ENCODE assay signal across 31 mouse cellular contexts in genomic region chr1:37955251-37955650, GRCm38 (mm10). TPM values are rescaled to one million over a fixed set of nuclear protein-coding genes. Genes with fewer than 3 reads are reported as not detected.
DNase-seq lines count a peak whose midpoint lies in the region; ATAC-seq lines count a peak whose summit lies in the region.
"Had no signal": no experiment of that assay in that cellular context is flagged by ENCODE, and none has a peak within 500 bp of the region (broad histone marks: within the 10 kb centered on the region; RNA-seq: fewer than 3 reads in every experiment).

No protein-coding gene starts in this region.

- no peak overlapping the region for H3K9ac ChIP-seq in hindbrain, embryonic 14.5 days
- H3K9ac ChIP-seq: embryonic facial prominence, embryonic 13.5 days; embryonic facial prominence, embryonic 15.5 days; forebrain, embryonic 12.5 days had no signal

- no peak overlapping the region for H3K4me3 ChIP-seq in hindbrain, embryonic 14.5 days (replicated peaks; ENCODE audit: low read length)
- H3K4me3 ChIP-seq: embryonic facial prominence, embryonic 13.5 days; embryonic facial prominence, embryonic 15.5 days; erythroblast, embryonic 14.5 days; forebrain, embryonic 10.5 days; forebrain, embryonic 12.5 days had no signal

- H3K27me3 ChIP-seq in hindbrain, embryonic 14.5 days (ENCODE audit: control insufficient read depth, insufficient read depth, low read length): no peaks in the 10 kb centered on the region
- H3K27me3 ChIP-seq: embryonic facial prominence, embryonic 15.5 days; forebrain, embryonic 12.5 days had no signal

- H3K27ac ChIP-seq in hindbrain, embryonic 14.5 days: no peak overlapping the region
- H3K27ac ChIP-seq: embryonic facial prominence, embryonic 13.5 days; embryonic facial prominence, embryonic 15.5 days; forebrain, embryonic 10.5 days; forebrain, embryonic 12.5 days had no signal

- H3K4me1 ChIP-seq in hindbrain, embryonic 14.5 days (replicated peaks; ENCODE audit: control insufficient read depth, insufficient read depth, low read length): no peaks in the 10 kb centered on the region
- H3K4me1 ChIP-seq: embryonic facial prominence, embryonic 13.5 days; embryonic facial prominence, embryonic 15.5 days had no signal

- H3K9me3 ChIP-seq in hindbrain, embryonic 14.5 days (ENCODE audit: control insufficient read depth, low read length): no peaks in the 10 kb centered on the region
- H3K9me3 ChIP-seq: embryonic facial prominence, embryonic 13.5 days; embryonic facial prominence, embryonic 15.5 days; forebrain, embryonic 10.5 days; forebrain, embryonic 12.5 days; G1E had no signal

- no peak for ATAC-seq in hindbrain, embryonic 14.5 days (ENCODE audit: low FRiP score)
- ATAC-seq: activated CD4-positive, CD25-positive, alpha-beta regulatory T cell, adult 4 months; CD4-positive, CD25-positive, alpha-beta regulatory T cell, adult 4 months; forebrain, embryonic 14.5 days; forebrain, embryonic 16.5 days; Patski had no signal

- H3K4me2 ChIP-seq in hindbrain, embryonic 14.5 days (replicated peaks): no peak overlapping the region
- H3K4me2 ChIP-seq: embryonic facial prominence, embryonic 13.5 days; embryonic facial prominence, embryonic 15.5 days; forebrain, embryonic 12.5 days had no signal

- 87% methylated on average over 2 of the region's 2 CpGs for WGBS in hindbrain, embryonic 14.5 days

- H3K36me3 ChIP-seq in hindbrain, embryonic 14.5 days (replicated peaks; ENCODE audit: control insufficient read depth, insufficient read depth): no peaks in the 10 kb centered on the region
- H3K36me3 ChIP-seq: embryonic facial prominence, embryonic 13.5 days; embryonic facial prominence, embryonic 15.5 days; forebrain, embryonic 10.5 days; forebrain, embryonic 12.5 days; G1E had no signal

- DNase-seq in adrenal gland, adult (ENCODE audit: inconsistent age in 2 of 2, low spot score in 1 of 2): peak; percentile 35 to 80
- DNase-seq in adrenal gland, postnatal 25 days: no peak
- DNase-seq in adrenal gland, adult 8-10 months: peak; percentile 47
- no peak for DNase-seq in adrenal gland, postnatal 4 days (ENCODE audit: low spot score in 2 of 2)
- DNase-seq in adrenal gland, postnatal 10 days: peak; percentile 33
- peak; percentile 28 to 48 for DNase-seq in adrenal gland, postnatal 36 days
- DNase-seq in hindbrain, embryonic 14.5 days (ENCODE audit: low spot score): no peak
- DNase-seq: B cell, adult 2 months; cerebellum, adult 11 months; cerebellum, adult 18-20 months; cerebellum, adult 8-10 months; cerebellum, adult 9-11 months; cerebellum, postnatal 14 days; cerebellum, postnatal 36 days; embryo, embryonic 11 days had no signal

RNA-seq across cellular contexts. Expression of gene Lyg1, which starts 2.3 kb away (rescaled TPM):
- not detected in 2 replicates for total RNA-seq in adrenal gland, postnatal 25 days (2021)
- total RNA-seq in adrenal gland, adult 8-10 months (2022): not detected
- not detected for total RNA-seq in adrenal gland, postnatal 4 days (2021)
- not detected for total RNA-seq in adrenal gland, postnatal 10 days (2021)
- total RNA-seq in adrenal gland, postnatal 36 days (2021): not detected
- not detected in 2 replicates for polyA plus RNA-seq in hindbrain, embryonic 14.5 days (2014; fragmentation: Nextera tagmentation; extraction: Ambion mirVana)
- total RNA-seq: CH12.LX; common myeloid progenitor, adult 5-6 weeks; G1E had no signal
- polyA plus RNA-seq: activated CD4-positive, CD25-positive, alpha-beta regulatory T cell, adult 4 months; brain, embryonic 14.5 days; CD4-positive, CD25-positive, alpha-beta regulatory T cell, adult 4 months; embryonic facial prominence, embryonic 11.5 days; embryonic facial prominence, embryonic 13.5 days; embryonic facial prominence, embryonic 15.5 days; erythroblast, embryonic 14.5 days; forebrain, embryonic 10.5 days; forebrain, embryonic 12.5 days; forebrain, embryonic 14.5 days; forebrain, embryonic 16.5 days; frontal cortex, adult 2 months; G1E; Patski had no signal

RNA-seq across cellular contexts. Expression of gene Lyg2, which starts 39.0 kb away (rescaled TPM):
- not detected in 2 replicates for total RNA-seq in adrenal gland, postnatal 25 days (2021)
- total RNA-seq in adrenal gland, adult 8-10 months (2022): not detected
- not detected for total RNA-seq in adrenal gland, postnatal 4 days (2021)
- total RNA-seq in adrenal gland, postnatal 10 days (2021): not detected
- not detected for total RNA-seq in adrenal gland, postnatal 36 days (2021)
- polyA plus RNA-seq in hindbrain, embryonic 14.5 days (2014; fragmentation: Nextera tagmentation; extraction: Ambion mirVana): not detected in 2 replicates
- total RNA-seq: CH12.LX; common myeloid progenitor, adult 5-6 weeks had no signal
- polyA plus RNA-seq: activated CD4-positive, CD25-positive, alpha-beta regulatory T cell, adult 4 months; brain, embryonic 14.5 days; CD4-positive, CD25-positive, alpha-beta regulatory T cell, adult 4 months; embryonic facial prominence, embryonic 11.5 days; embryonic facial prominence, embryonic 13.5 days; erythroblast, embryonic 14.5 days; forebrain, embryonic 10.5 days; forebrain, embryonic 12.5 days; forebrain, embryonic 14.5 days; forebrain, embryonic 16.5 days; frontal cortex, adult 2 months; G1E; Patski had no signal

RNA-seq across cellular contexts. Expression of gene Txndc9, which starts 42.4 kb away (rescaled TPM):
- total RNA-seq in adrenal gland, postnatal 25 days (2021): 59.9 and 86.4 TPM in 2 replicates
- total RNA-seq in adrenal gland, adult 8-10 months (2022): 10 to 100 TPM; 74.0 to 87.7 (median 83.5) TPM
- total RNA-seq in adrenal gland, postnatal 4 days (2021): 10 to 100 TPM; 90.4 to 95.2 TPM
- total RNA-seq in adrenal gland, postnatal 10 days (2021): 10 to 100 TPM; 71.0 to 72.7 TPM
- 10 to 100 TPM; 78.2 to 83.3 TPM for total RNA-seq in adrenal gland, postnatal 36 days (2021)
- 129 and 144 TPM in 2 replicates for polyA plus RNA-seq in hindbrain, embryonic 14.5 days (2014; fragmentation: Nextera tagmentation; extraction: Ambion mirVana)

RNA-seq across cellular contexts. Expression of gene Eif5b, which starts 42.6 kb away (rescaled TPM):
- total RNA-seq in adrenal gland, postnatal 25 days (2021): 50.8 and 50.9 TPM in 2 replicates
- total RNA-seq in adrenal gland, adult 8-10 months (2022): 10 to 100 TPM; 44.4 to 53.0 (median 48.8) TPM
- 10 to 100 TPM; 42.2 to 47.5 TPM for total RNA-seq in adrenal gland, postnatal 4 days (2021)
- total RNA-seq in adrenal gland, postnatal 10 days (2021): 10 to 100 TPM; 35.5 to 38.2 TPM
- 10 to 100 TPM; 41.6 to 46.9 TPM for total RNA-seq in adrenal gland, postnatal 36 days (2021)
- 18.7 and 19.6 TPM in 2 replicates for polyA plus RNA-seq in hindbrain, embryonic 14.5 days (2014; fragmentation: Nextera tagmentation; extraction: Ambion mirVana)

Comparison
In these comparisons a context has a peak if more than half of its experiments do, and no peak if none do; other contexts are left out.
1. DNase-seq: peak in adrenal gland, adult (2 of 2), adrenal gland, adult 8-10 months (single experiment), adrenal gland, postnatal 10 days (single experiment) and adrenal gland, postnatal 36 days (2 of 2); none in adrenal gland, postnatal 25 days (single experiment), adrenal gland, postnatal 4 days (0 of 2) and hindbrain, embryonic 14.5 days (single experiment).